Mouse (Mus musculus) kidney, postnatal 0 days (tissue): Measurements from ENCODE around the gene Gp1ba. TPM values are rescaled to one million over a fixed set of nuclear protein-coding genes. Genes with fewer than 3 reads are reported as not detected.

Experiments used
- ATAC-seq: fragments of 200-750 bp; cut with Nextera tagmentation; replicated peaks from 2 replicates; pipeline ENCODE4 v1.8.0; 2017; ENCODE audit warnings: low read depth, moderate number of reproducible peaks, moderate TSS enrichment, moderate library complexity; ENCODE audit not compliant: low FRiP score
- DNase-seq: peaks from one replicate; pipeline ENCODE4 v3.0.0-alpha.2; 2016; ENCODE audit warnings: low spot score
- H3K27ac ChIP-seq: fragments of 300-500 bp; sonication (generic); 2 replicates; pipeline ENCODE4 v1.5.1; 2014; ENCODE audit warnings: mild to moderate bottlenecking
- H3K27me3 ChIP-seq: fragments of 300-500 bp; sonication (generic); 2 replicates; pipeline ENCODE4 v1.6.1; 2014; ENCODE audit warnings: low read length, mixed read lengths; ENCODE audit not compliant: insufficient read depth
- H3K36me3 ChIP-seq: fragments of 300-500 bp; sonication (generic); 2 replicates; pipeline ENCODE4 v1.6.1; 2014; ENCODE audit warnings: low read length, mixed read lengths; ENCODE audit not compliant: insufficient read depth
- H3K4me1 ChIP-seq: fragments of 300-500 bp; sonication (generic); replicated peaks from 2 replicates; pipeline ENCODE4 v1.6.1; 2014; ENCODE audit warnings: antibody characterized with exemption, low read length, mixed read lengths; ENCODE audit not compliant: insufficient read depth
- H3K4me2 ChIP-seq: fragments of 300-500 bp; sonication (generic); 2 replicates; pipeline ENCODE4 v1.6.1; 2014; ENCODE audit warnings: mild to moderate bottlenecking, low read length, moderate library complexity, mixed read lengths
- H3K4me3 ChIP-seq: fragments of 300-500 bp; sonication (generic); replicated peaks from 2 replicates; pipeline ENCODE4 v1.5.1; 2014; ENCODE audit warnings: low read depth, low read length
- H3K9ac ChIP-seq: fragments of 300-500 bp; sonication (generic); 2 replicates; pipeline ENCODE4 v1.6.1; 2014; ENCODE audit warnings: low read depth, low read length
- H3K9me3 ChIP-seq: fragments of 300-500 bp; sonication (generic); replicated peaks from 2 replicates; pipeline ENCODE4 v1.6.1; 2016; ENCODE audit warnings: low read length, inconsistent platforms, mixed read lengths
- CTCF ChIP-seq: IDR thresholded peaks from 2 replicates; pipeline ENCODE4 v1.5.1; 2016; ENCODE audit warnings: antibody characterized with exemption, low read depth, mild to moderate bottlenecking, moderate library complexity
- WGBS: fragments of 180-500 bp; shearing (Covaris S2); extraction: QIAGEN DNeasy Blood & Tissue Kit; methylation state at CpG from one replicate; pipeline ENCODE4 v1.1.7; 2014; 5-methylcytosine and 5-hydroxymethylcytosine counted together
- polyA plus RNA-seq: library from polyadenylated mRNA; unstranded; fragments of >200 nt; fragmentation: Nextera tagmentation; extraction: Ambion mirVana; gene quantifications from 2 replicates; pipeline ENCODE4 v1.2.1, GENCODE M21; 2015

Gene Gp1ba
- polyA plus RNA-seq, 1 experiment from 2014 or later: 0.16 TPM

GRCm38 (mm10) chr11:70598451-70598953, 40.4 kb upstream of the Gp1ba start:
- ATAC-seq (no peak), DNase-seq (no peak)
- Histone ChIP-seq H3K27ac (no peak overlapping the region), H3K4me3 (no peak overlapping the region), H3K4me1 (no peaks in the 10 kb centered on the region), H3K27me3 (no peaks in the 10 kb centered on the region), H3K9me3 (no peaks in the 10 kb centered on the region), H3K4me2 (no peak overlapping the region), H3K36me3 (peaks cover 33% of the 10 kb centered on the region), H3K9ac (no peak overlapping the region)
- TF ChIP-seq CTCF: no peak
- WGBS: 89% methylated on average over 9 of the region's 9 CpGs

GRCm38 (mm10) chr11:70605024-70605566, 33.8 kb upstream of the Gp1ba start:
- DNase-seq (peak; percentile 79), ATAC-seq (no peak)
- H3K27ac ChIP-seq: no peak overlapping the region
- no peaks in the 10 kb centered on the region for H3K27me3 ChIP-seq
- no peak overlapping the region for H3K9ac ChIP-seq
- WGBS: 52% methylated on average over 14 of the region's 14 CpGs
- H3K4me2 ChIP-seq: no peak overlapping the region
- H3K4me1 ChIP-seq: no peaks in the 10 kb centered on the region
- no peaks in the 10 kb centered on the region for H3K9me3 ChIP-seq
- no peak overlapping the region for H3K4me3 ChIP-seq
- peaks cover 64% of the 10 kb centered on the region for H3K36me3 ChIP-seq
- peak; percentile 93 for TF ChIP-seq CTCF

GRCm38 (mm10) chr11:70606717-70607116, 32.2 kb upstream of the Gp1ba start:
- WGBS: 74% methylated on average over 12 of the region's 12 CpGs
- Histone ChIP-seq H3K9me3 (no peaks in the 10 kb centered on the region), H3K4me2 (no peak overlapping the region), H3K36me3 (peaks cover 77% of the 10 kb centered on the region), H3K4me3 (no peak overlapping the region), H3K27ac (no peak overlapping the region), H3K9ac (no peak overlapping the region), H3K4me1 (no peaks in the 10 kb centered on the region), H3K27me3 (no peaks in the 10 kb centered on the region)
- DNase-seq: no peak
- ATAC-seq: no peak
- no peak for TF ChIP-seq CTCF

GRCm38 (mm10) chr11:70607611-70608010, 31.3 kb upstream of the Gp1ba start:
- H3K9me3 ChIP-seq: no peaks in the 10 kb centered on the region
- DNase-seq (no peak), ATAC-seq (no peak)
- no peak for TF ChIP-seq CTCF
- no peak overlapping the region for H3K4me3 ChIP-seq
- H3K27ac ChIP-seq: no peak overlapping the region
- no peaks in the 10 kb centered on the region for H3K4me1 ChIP-seq
- 92% methylated on average over 9 of the region's 9 CpGs for WGBS
- H3K9ac ChIP-seq: no peak overlapping the region
- H3K27me3 ChIP-seq: no peaks in the 10 kb centered on the region
- H3K4me2 ChIP-seq: no peak overlapping the region
- H3K36me3 ChIP-seq: peaks cover 77% of the 10 kb centered on the region

- peak; percentile 62 for TF ChIP-seq CTCF
- no peak overlapping the region for H3K4me3 ChIP-seq
- no peak overlapping the region for H3K9ac ChIP-seq
- H3K27ac ChIP-seq: 0 out of 2 replicates have a peak overlapping the region, but pooled peaks have one; percentile 19
- no peaks in the 10 kb centered on the region for H3K4me1 ChIP-seq
- H3K36me3 ChIP-seq: peaks cover 79% of the 10 kb centered on the region
- peak; percentile 75 for DNase-seq
- H3K27me3 ChIP-seq: no peaks in the 10 kb centered on the region
- H3K4me2 ChIP-seq: no peak overlapping the region
- no peaks in the 10 kb centered on the region for H3K9me3 ChIP-seq
- WGBS: 72% methylated on average over 26 of the region's 26 CpGs
- peak; percentile 77 for ATAC-seq
Measured at GRCm38 (mm10) chr11:70608381-70609066, 30.4 kb upstream of the Gp1ba start.

GRCm38 (mm10) chr11:70610752-70611151, 28.2 kb upstream of the Gp1ba start:
- Histone ChIP-seq H3K4me2 (no peak overlapping the region), H3K36me3 (peaks cover 67% of the 10 kb centered on the region), H3K9me3 (no peaks in the 10 kb centered on the region), H3K4me1 (peaks cover 12% of the 10 kb centered on the region; the same call in 1 of the 2 replicates), H3K27ac (no peak overlapping the region), H3K27me3 (no peaks in the 10 kb centered on the region), H3K4me3 (no peak overlapping the region), H3K9ac (no peak overlapping the region)
- ATAC-seq (no peak), DNase-seq (no peak)
- peak; percentile 53 for TF ChIP-seq CTCF
- WGBS: 87% methylated on average over 4 of the region's 4 CpGs
